Mouse (Mus musculus) intestine, embryonic 14.5 days (tissue): ENCODE measurements around the gene 9530068E07Rik. TPM values are rescaled to one million over a fixed set of nuclear protein-coding genes. Genes with fewer than 3 reads are reported as not detected.

Experiments
- ATAC-seq: fragments of 200-750 bp; cut with Nextera tagmentation; replicated peaks from 2 replicates; pipeline ENCODE4 v1.8.0; 2017; ENCODE audit warnings: low read depth, moderate number of reproducible peaks, moderate TSS enrichment, moderate library complexity; ENCODE audit not compliant: low FRiP score, low TSS enrichment
- DNase-seq: peaks from one replicate; pipeline ENCODE4 v3.0.0-alpha.2; 2018; ENCODE audit warnings: low spot score
- H3K27ac ChIP-seq: fragments of 300-500 bp; sonication (generic); 2 replicates; pipeline ENCODE4 v1.5.1; 2014; ENCODE audit warnings: low read depth, mild to moderate bottlenecking, control low read depth
- H3K27me3 ChIP-seq: fragments of 300-500 bp; sonication (generic); replicated peaks from 2 replicates; pipeline ENCODE4 v1.6.1; 2014; ENCODE audit warnings: low read length, control low read depth; ENCODE audit not compliant: control insufficient read depth, insufficient read depth
- H3K36me3 ChIP-seq: fragments of 300-500 bp; sonication (generic); 2 replicates; pipeline ENCODE4 v1.6.1; 2014; ENCODE audit warnings: low read length, control low read depth; ENCODE audit not compliant: control insufficient read depth, insufficient read depth
- H3K4me1 ChIP-seq: fragments of 300-500 bp; sonication (generic); replicated peaks from 2 replicates; pipeline ENCODE4 v1.6.1; 2014; ENCODE audit warnings: low read length, control low read depth, mixed read lengths; ENCODE audit not compliant: control insufficient read depth, insufficient read depth
- H3K4me2 ChIP-seq: fragments of 300-500 bp; sonication (generic); 2 replicates; pipeline ENCODE4 v1.6.1; 2014; ENCODE audit warnings: low read length
- H3K4me3 ChIP-seq: fragments of 300-500 bp; sonication (generic); 2 replicates; pipeline ENCODE4 v1.5.1; 2014; ENCODE audit warnings: low read depth, low read length, control low read depth, mixed read lengths
- H3K9ac ChIP-seq: fragments of 300-500 bp; sonication (generic); 2 replicates; pipeline ENCODE4 v1.6.1; 2014; ENCODE audit warnings: mild to moderate bottlenecking, low read length
- H3K9me3 ChIP-seq: fragments of 300-500 bp; sonication (generic); 2 replicates; pipeline ENCODE4 v1.6.1; 2016; ENCODE audit warnings: low read length, control low read depth; ENCODE audit not compliant: control insufficient read depth
- WGBS: fragments of 180-500 bp; shearing (Covaris S2); extraction: QIAGEN DNeasy Blood & Tissue Kit; methylation state at CpG from one replicate; pipeline ENCODE4 v1.1.7; 2014; 5-methylcytosine and 5-hydroxymethylcytosine counted together
- polyA plus RNA-seq: library from polyadenylated mRNA; unstranded; fragments of >200 nt; fragmentation: Nextera tagmentation; extraction: Ambion mirVana; gene quantifications from 2 replicates; pipeline ENCODE4 v1.2.1, GENCODE M21; 2014

9530068E07Rik gene
- polyA plus RNA-seq, 1 experiment from 2014 or later = 194 TPM

DNA sequence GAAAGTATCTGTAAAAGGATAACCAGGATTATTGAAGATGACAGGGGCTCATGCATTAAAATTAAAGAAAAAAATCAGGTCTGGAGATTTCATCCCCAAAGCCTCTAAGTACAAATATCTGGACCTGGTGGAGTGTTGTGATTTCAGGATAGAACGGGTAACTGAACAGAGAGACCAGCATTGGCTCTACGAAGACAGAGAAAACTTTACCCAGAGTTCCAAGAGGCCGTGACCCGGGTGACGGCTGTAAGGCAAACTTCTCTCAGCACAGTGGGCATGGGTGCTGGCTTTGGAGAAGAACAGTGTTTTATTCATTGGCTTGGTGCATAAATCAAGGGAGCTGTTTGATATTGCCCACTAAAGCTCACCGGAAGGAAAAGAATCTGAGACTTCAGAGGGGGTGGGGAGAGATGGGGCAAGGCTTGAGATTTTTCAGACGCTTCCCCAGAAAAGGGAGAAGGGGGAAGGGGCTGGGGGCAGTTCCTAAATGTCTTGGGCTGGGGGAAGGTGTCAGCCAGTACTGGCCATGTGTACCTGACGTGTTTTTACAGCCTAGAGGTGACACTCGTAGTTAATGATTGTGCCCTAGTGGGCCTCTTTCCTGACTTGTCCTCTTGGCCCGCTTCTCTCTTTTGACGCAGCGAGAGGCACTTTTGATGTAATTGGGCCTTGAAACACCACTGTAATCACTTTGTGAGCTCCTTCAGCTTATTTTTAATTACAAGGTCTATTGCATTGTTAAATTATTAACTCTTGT is 24.2 kb downstream of the 9530068E07Rik start:
- Histone ChIP-seq H3K27me3 (no peaks in the 10 kb centered on the region), H3K4me1 (no peaks in the 10 kb centered on the region; the same call in 1 of the 2 replicates), H3K4me3 (no peak overlapping the region), H3K9me3 (no peaks in the 10 kb centered on the region), H3K4me2 (no peak overlapping the region), H3K9ac (no peak overlapping the region), H3K27ac (no peak overlapping the region), H3K36me3 (no peaks in the 10 kb centered on the region)
- 60% methylated on average over 12 of the region's 12 CpGs for WGBS
- no peak for DNase-seq
- no peak for ATAC-seq

GRCm38 (mm10) chr11:52421053-52421778 is 25.0 kb downstream of the 9530068E07Rik start:
- no peaks in the 10 kb centered on the region for H3K27me3 ChIP-seq
- no peak overlapping the region for H3K4me2 ChIP-seq
- DNase-seq (peak; percentile 91), ATAC-seq (no peak)
- no peaks in the 10 kb centered on the region for H3K9me3 ChIP-seq
- WGBS = 28% methylated on average over 12 of the region's 12 CpGs
- no peaks in the 10 kb centered on the region for H3K36me3 ChIP-seq
- H3K4me3 ChIP-seq = no peak overlapping the region
- H3K9ac ChIP-seq = no peak overlapping the region
- H3K27ac ChIP-seq = no peak overlapping the region
- no peaks in the 10 kb centered on the region; the same call in 1 of the 2 replicates for H3K4me1 ChIP-seq

DNA sequence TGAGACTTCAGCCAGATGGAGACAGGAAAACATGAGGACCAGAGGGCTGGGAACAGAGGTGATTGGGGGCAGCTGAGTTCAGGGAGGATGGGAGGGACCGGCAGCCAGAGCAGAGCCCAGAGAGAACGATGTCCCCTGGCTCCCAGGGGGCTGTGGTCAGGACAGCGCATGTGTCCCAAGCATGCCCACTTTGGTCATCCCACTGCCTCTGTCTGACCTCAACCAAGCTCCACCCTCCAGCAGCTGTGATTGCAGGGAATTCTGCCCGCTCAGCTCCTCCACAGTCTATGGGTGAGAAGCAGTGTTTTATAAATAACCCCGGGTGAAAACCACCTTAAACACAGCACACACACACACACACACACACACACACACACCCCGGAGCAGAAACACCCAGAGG is 33.2 kb downstream of the 9530068E07Rik start:
- Histone ChIP-seq H3K4me3 (no peak overlapping the region), H3K4me2 (no peak overlapping the region), H3K9me3 (no peaks in the 10 kb centered on the region), H3K27ac (no peak overlapping the region), H3K27me3 (no peaks in the 10 kb centered on the region), H3K9ac (no peak overlapping the region), H3K4me1 (no peaks in the 10 kb centered on the region), H3K36me3 (no peaks in the 10 kb centered on the region)
- WGBS = 77% methylated on average over 6 of the region's 6 CpGs
- DNase-seq (no peak), ATAC-seq (no peak)

- ATAC-seq (no peak), DNase-seq (no peak)
- Histone ChIP-seq H3K27me3 (no peaks in the 10 kb centered on the region), H3K36me3 (no peaks in the 10 kb centered on the region), H3K4me2 (no peak overlapping the region), H3K9ac (no peak overlapping the region), H3K27ac (no peak overlapping the region), H3K9me3 (no peaks in the 10 kb centered on the region), H3K4me1 (no peaks in the 10 kb centered on the region), H3K4me3 (no peak overlapping the region)
- WGBS = 51% methylated on average over 5 of the region's 5 CpGs
Measured at GRCm38 (mm10) chr11:52431594-52431993, 35.4 kb downstream of the 9530068E07Rik start.

DNA sequence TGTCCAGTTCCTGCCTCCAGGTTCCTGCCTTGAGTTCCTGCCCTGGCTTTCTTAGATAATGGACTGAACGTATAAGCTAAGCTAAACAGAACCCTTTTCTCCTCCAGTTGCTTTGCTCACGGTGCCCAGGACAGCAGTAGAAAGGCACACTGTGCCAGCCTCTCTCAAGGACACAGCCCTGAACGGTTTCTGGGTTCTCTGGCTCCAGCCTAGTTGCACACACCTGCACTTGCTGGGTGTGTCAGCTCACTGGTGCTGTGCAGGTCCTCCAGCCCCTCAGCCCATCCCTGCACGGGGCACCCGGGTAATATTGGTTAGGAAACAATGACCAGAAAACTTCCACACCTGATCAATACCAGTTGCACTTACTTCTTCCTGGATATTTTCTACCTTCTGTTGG is 35.9 kb downstream of the 9530068E07Rik start:
- DNase-seq = no peak
- Histone ChIP-seq H3K9ac (no peak overlapping the region), H3K4me3 (no peak overlapping the region), H3K4me1 (no peaks in the 10 kb centered on the region), H3K4me2 (no peak overlapping the region), H3K36me3 (no peaks in the 10 kb centered on the region), H3K27ac (no peak overlapping the region), H3K9me3 (no peaks in the 10 kb centered on the region), H3K27me3 (no peaks in the 10 kb centered on the region)
- no peak for ATAC-seq
- 86% methylated on average over 5 of the region's 5 CpGs for WGBS

- H3K4me1 ChIP-seq = no peaks in the 10 kb centered on the region
- no peak overlapping the region for H3K4me3 ChIP-seq
- DNase-seq (no peak), ATAC-seq (no peak)
- no peak overlapping the region for H3K4me2 ChIP-seq
- H3K9ac ChIP-seq = no peak overlapping the region
- H3K9me3 ChIP-seq = no peaks in the 10 kb centered on the region
- 68% methylated on average over 8 of the region's 8 CpGs for WGBS
- H3K27me3 ChIP-seq = no peaks in the 10 kb centered on the region
- H3K27ac ChIP-seq = no peak overlapping the region
- no peaks in the 10 kb centered on the region for H3K36me3 ChIP-seq
Measured at GRCm38 (mm10) chr11:52433076-52433796, 37.0 kb downstream of the 9530068E07Rik start.

GRCm38 (mm10) chr11:52433797-52434195 is 37.6 kb downstream of the 9530068E07Rik start:
- no peak overlapping the region for H3K4me2 ChIP-seq
- 73% methylated on average over 2 of the region's 2 CpGs for WGBS
- H3K27ac ChIP-seq = no peak overlapping the region
- no peaks in the 10 kb centered on the region for H3K27me3 ChIP-seq
- H3K9me3 ChIP-seq = no peaks in the 10 kb centered on the region
- H3K4me1 ChIP-seq = no peaks in the 10 kb centered on the region
- H3K9ac ChIP-seq = no peak overlapping the region
- ATAC-seq = no peak
- H3K4me3 ChIP-seq = no peak overlapping the region
- no peak for DNase-seq
- no peaks in the 10 kb centered on the region for H3K36me3 ChIP-seq

GRCm38 (mm10) chr11:52435466-52435865 is 39.2 kb downstream of the 9530068E07Rik start:
- no peak for DNase-seq

More at GRCm38 (mm10) chr11:52435466-52435865, 39.2 kb downstream of the 9530068E07Rik start:
- Histone ChIP-seq H3K9ac (no peak overlapping the region), H3K36me3 (no peaks in the 10 kb centered on the region), H3K4me2 (no peak overlapping the region), H3K4me1 (no peaks in the 10 kb centered on the region), H3K4me3 (no peak overlapping the region), H3K9me3 (no peaks in the 10 kb centered on the region), H3K27me3 (no peaks in the 10 kb centered on the region), H3K27ac (no peak overlapping the region)
- 88% methylated on average over 5 of the region's 5 CpGs for WGBS
- no peak for ATAC-seq
